Mouse (Mus musculus) liver, embryonic 16.5 days (tissue): ENCODE measurements around the gene Islr2. TPM values are rescaled to one million over a fixed set of nuclear protein-coding genes. Genes with fewer than 3 reads are reported as not detected.

ENCODE experiments used
- ATAC-seq: fragments of 200-750 bp; cut with Nextera tagmentation; 2 replicates; pipeline ENCODE4 v1.8.0; 2017; ENCODE audit warnings: low read depth, mild to moderate bottlenecking, moderate number of reproducible peaks, moderate library complexity
- H3K27ac ChIP-seq: fragments of 300-500 bp; sonication (generic); 2 replicates; pipeline ENCODE4 v1.5.1; 2014; ENCODE audit warnings: mild to moderate bottlenecking, low read length
- H3K27me3 ChIP-seq: fragments of 300-500 bp; sonication (generic); 2 replicates; pipeline ENCODE4 v1.6.1; 2014; ENCODE audit warnings: low read depth, low read length, mixed read lengths; ENCODE audit not compliant: control insufficient read depth, insufficient read depth
- H3K36me3 ChIP-seq: fragments of 300-500 bp; sonication (generic); 2 replicates; pipeline ENCODE4 v1.6.1; 2014; ENCODE audit warnings: mild to moderate bottlenecking; ENCODE audit not compliant: control insufficient read depth, insufficient read depth
- H3K4me1 ChIP-seq: fragments of 300-500 bp; sonication (generic); 2 replicates; pipeline ENCODE4 v1.6.1; 2014; ENCODE audit warnings: low read depth, low read length, mixed read lengths; ENCODE audit not compliant: control insufficient read depth
- H3K4me2 ChIP-seq: fragments of 300-500 bp; sonication (generic); 2 replicates; pipeline ENCODE4 v1.6.1; 2014; ENCODE audit warnings: low read depth, low read length, mixed read lengths
- H3K4me3 ChIP-seq: fragments of 300-500 bp; sonication (generic); 2 replicates; pipeline ENCODE4 v1.5.1; 2014; ENCODE audit warnings: low read depth, mild to moderate bottlenecking, low read length
- H3K9ac ChIP-seq: fragments of 300-500 bp; sonication (generic); 2 replicates; pipeline ENCODE4 v1.6.1; 2014; ENCODE audit warnings: low read depth, low read length
- H3K9me3 ChIP-seq: fragments of 300-500 bp; sonication (generic); replicated peaks from 2 replicates; pipeline ENCODE4 v1.6.1; 2016; ENCODE audit warnings: low read length; ENCODE audit not compliant: control insufficient read depth
- WGBS: fragments of 180-500 bp; shearing (Covaris S2); extraction: QIAGEN DNeasy Blood & Tissue Kit; methylation state at CpG from one replicate; pipeline ENCODE4 v1.1.7; 2014; ENCODE audit not compliant: insufficient replicate concordance; 5-methylcytosine and 5-hydroxymethylcytosine counted together
- polyA plus RNA-seq: library from polyadenylated mRNA; unstranded; fragments of >200 nt; fragmentation: Nextera tagmentation; extraction: Ambion mirVana; gene quantifications from 2 replicates; pipeline ENCODE4 v1.2.1, GENCODE M21; 2015

The Islr2 gene
- polyA plus RNA-seq, 1 experiment from 2014 or later = not detected

DNA sequence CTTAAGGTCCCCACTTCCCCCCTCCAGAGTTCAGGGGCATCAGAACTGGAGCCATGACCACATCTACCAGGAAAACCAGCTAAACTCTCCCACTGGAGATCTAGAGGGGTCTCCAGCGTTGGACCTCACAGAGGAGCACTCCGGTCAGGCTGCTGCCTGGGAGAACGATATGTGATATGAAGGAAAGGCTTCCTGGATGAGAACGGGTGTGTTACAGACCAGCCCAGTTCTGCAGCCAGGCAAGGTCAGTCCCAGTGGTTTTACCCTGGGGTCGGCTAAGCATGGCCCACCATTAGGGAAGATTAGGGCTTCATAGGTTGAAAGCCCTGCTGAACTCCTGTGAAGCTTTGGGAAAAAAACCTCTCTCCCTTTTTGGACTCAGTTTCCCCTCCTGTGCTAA lies 9.3 kb upstream of the Islr2 start:
- Histone ChIP-seq H3K4me1 (peaks cover 33% of the 10 kb centered on the region), H3K9me3 (no peaks in the 10 kb centered on the region), H3K27ac (peak overlapping the region; percentile 89), H3K36me3 (no peaks in the 10 kb centered on the region), H3K9ac (peak overlapping the region; percentile 58), H3K4me3 (peak overlapping the region; percentile 35), H3K27me3 (no peaks in the 10 kb centered on the region), H3K4me2 (peak overlapping the region; percentile 73)
- peak; percentile 58 for ATAC-seq
- WGBS = 30% methylated on average over 5 of the region's 5 CpGs

GRCm38 (mm10) chr9:58210304-58210627 lies 6.1 kb upstream of the Islr2 start:
- no peak overlapping the region for H3K9ac ChIP-seq
- H3K36me3 ChIP-seq = no peaks in the 10 kb centered on the region
- H3K4me3 ChIP-seq = no peak overlapping the region
- H3K4me2 ChIP-seq = no peak overlapping the region
- H3K27ac ChIP-seq = no peak overlapping the region
- H3K4me1 ChIP-seq = peaks cover 29% of the 10 kb centered on the region
- H3K9me3 ChIP-seq = no peaks in the 10 kb centered on the region
- peaks cover 16% of the 10 kb centered on the region for H3K27me3 ChIP-seq
- WGBS = 42% methylated on average over 2 of the region's 2 CpGs
- no peak for ATAC-seq

DNA sequence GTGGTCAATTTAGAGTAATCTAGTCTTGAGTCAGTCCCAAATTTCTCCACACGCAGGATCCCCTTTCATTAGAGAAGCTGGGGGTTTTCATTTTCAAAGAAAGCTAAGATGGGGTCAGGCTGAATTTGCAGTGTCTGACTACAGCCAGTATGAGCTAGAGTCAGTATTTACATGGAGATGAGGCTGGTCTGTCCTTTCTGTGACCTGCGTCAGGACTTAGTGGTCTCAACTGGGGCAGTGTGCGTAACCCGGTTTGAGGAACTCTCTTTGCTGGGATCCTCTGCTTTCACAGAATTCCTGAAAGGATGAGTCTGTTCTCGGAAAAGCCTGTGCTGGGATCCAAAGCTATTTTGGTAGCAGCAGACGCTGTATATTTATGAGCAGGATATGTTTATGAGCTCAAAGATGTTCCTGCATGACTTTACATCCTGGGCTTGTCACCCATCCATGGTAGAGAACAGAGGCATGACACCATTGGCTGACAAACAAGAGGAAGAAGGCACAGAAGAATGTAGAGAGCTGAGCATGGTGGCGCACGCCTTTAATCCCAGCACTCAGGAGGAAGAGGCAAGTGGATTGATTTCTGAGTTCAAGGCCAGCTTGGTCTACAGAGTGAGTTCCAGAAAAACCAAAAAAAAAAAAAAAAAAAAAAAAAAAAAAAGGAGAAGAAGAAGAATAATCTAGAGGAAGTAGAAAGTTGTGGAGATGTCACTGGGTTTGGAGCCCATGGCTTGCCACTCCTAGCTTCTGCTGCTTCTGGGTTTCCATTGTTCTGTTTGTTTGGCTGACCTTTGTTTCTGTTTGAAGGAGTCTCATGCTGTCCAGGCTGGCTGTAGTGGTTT lies 5.6 kb upstream of the Islr2 start:
- ATAC-seq = no peak
- H3K27ac ChIP-seq = no peak overlapping the region
- no peak overlapping the region for H3K4me3 ChIP-seq
- H3K4me1 ChIP-seq = peaks cover 23% of the 10 kb centered on the region
- peaks cover 22% of the 10 kb centered on the region for H3K27me3 ChIP-seq
- no peaks in the 10 kb centered on the region for H3K9me3 ChIP-seq
- no peaks in the 10 kb centered on the region for H3K36me3 ChIP-seq
- WGBS = 72% methylated on average over 8 of the region's 8 CpGs
- H3K4me2 ChIP-seq = no peak overlapping the region
- no peak overlapping the region for H3K9ac ChIP-seq

GRCm38 (mm10) chr9:58206013-58206412 lies 1.9 kb upstream of the Islr2 start:
- Histone ChIP-seq H3K36me3 (no peaks in the 10 kb centered on the region), H3K9me3 (no peaks in the 10 kb centered on the region), H3K9ac (no peak overlapping the region), H3K4me1 (peaks cover 8% of the 10 kb centered on the region), H3K27ac (no peak overlapping the region), H3K4me2 (no peak overlapping the region), H3K27me3 (peaks cover 58% of the 10 kb centered on the region), H3K4me3 (no peak overlapping the region)
- no peak for ATAC-seq
- 72% methylated on average over 7 of the region's 7 CpGs for WGBS

- H3K4me2 ChIP-seq = peak overlapping the region; percentile 58
- peaks cover 73% of the 10 kb centered on the region for H3K27me3 ChIP-seq
- H3K9me3 ChIP-seq = no peaks in the 10 kb centered on the region
- H3K4me1 ChIP-seq = peaks cover 4% of the 10 kb centered on the region
- ATAC-seq = peak; percentile 80
- H3K36me3 ChIP-seq = no peaks in the 10 kb centered on the region
- peak overlapping the region; percentile 49 for H3K9ac ChIP-seq
- no peak overlapping the region for H3K27ac ChIP-seq
- peak overlapping the region; percentile 60 for H3K4me3 ChIP-seq
- WGBS = 3% methylated on average over 18 of the region's 18 CpGs
Measured at GRCm38 (mm10) chr9:58204448-58205000, 405 bp upstream of the Islr2 start.

GRCm38 (mm10) chr9:58202676-58203453 lies 1.3 kb downstream of the Islr2 start:
- Histone ChIP-seq H3K4me1 (peaks cover 4% of the 10 kb centered on the region), H3K27me3 (peaks cover 90% of the 10 kb centered on the region), H3K4me2 (no peak overlapping the region), H3K9ac (no peak overlapping the region), H3K9me3 (no peaks in the 10 kb centered on the region), H3K4me3 (no peak overlapping the region), H3K36me3 (no peaks in the 10 kb centered on the region), H3K27ac (no peak overlapping the region)
- 5% methylated on average over 14 of the region's 14 CpGs for WGBS
- ATAC-seq = no peak

GRCm38 (mm10) chr9:58201861-58202549 lies 2.1 kb downstream of the Islr2 start:
- H3K4me1 ChIP-seq = peaks cover 4% of the 10 kb centered on the region
- H3K27ac ChIP-seq = no peak overlapping the region
- no peaks in the 10 kb centered on the region for H3K36me3 ChIP-seq
- H3K4me3 ChIP-seq = no peak overlapping the region
- H3K9ac ChIP-seq = no peak overlapping the region
- H3K27me3 ChIP-seq = peaks cover 95% of the 10 kb centered on the region
- ATAC-seq = no peak
- H3K9me3 ChIP-seq = no peaks in the 10 kb centered on the region
- 2% methylated on average over 37 of the region's 37 CpGs for WGBS
- H3K4me2 ChIP-seq = no peak overlapping the region

DNA sequence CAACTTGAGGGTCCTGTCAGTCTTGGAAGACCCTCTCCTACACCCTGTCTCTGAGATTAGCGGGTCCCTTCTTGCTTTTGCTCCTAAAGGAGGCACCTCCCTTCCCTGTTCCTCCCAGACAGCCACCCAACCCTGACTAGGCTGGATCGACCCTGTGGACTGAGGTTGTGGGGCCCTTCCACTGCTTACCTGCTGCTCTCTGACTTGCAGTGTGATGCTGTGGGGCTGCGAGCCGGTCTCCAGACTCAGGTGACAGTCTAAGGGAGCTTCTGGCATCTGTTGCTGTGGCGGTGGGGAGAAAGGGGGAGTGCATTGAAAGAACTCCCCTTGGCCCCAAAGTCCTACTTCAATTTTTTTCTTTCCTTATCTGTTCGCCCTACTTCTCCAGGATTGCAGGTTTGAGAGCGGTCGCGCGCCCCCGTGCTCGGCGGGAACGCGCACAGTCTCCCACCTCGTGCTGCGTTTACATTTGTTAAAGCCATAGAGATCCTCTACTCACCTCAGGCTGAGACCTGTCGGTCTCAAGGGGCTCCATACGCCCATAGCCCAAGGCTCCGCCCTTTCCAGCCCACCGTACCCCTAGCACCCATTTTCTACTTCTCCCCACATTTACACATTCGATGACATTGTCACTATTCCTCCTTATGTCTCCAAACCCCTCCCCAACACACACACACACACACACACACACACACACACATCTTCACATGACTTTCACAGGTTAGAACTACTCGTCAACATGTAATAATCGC lies 2.9 kb downstream of the Islr2 start:
- H3K4me3 ChIP-seq = no peak overlapping the region
- H3K4me1 ChIP-seq = peaks cover 4% of the 10 kb centered on the region
- no peaks in the 10 kb centered on the region for H3K36me3 ChIP-seq
- H3K27me3 ChIP-seq = peaks cover 97% of the 10 kb centered on the region
- no peak for ATAC-seq
- WGBS = 4% methylated on average over 24 of the region's 24 CpGs
- no peak overlapping the region for H3K4me2 ChIP-seq
- no peak overlapping the region for H3K27ac ChIP-seq
- H3K9me3 ChIP-seq = no peaks in the 10 kb centered on the region
- no peak overlapping the region for H3K9ac ChIP-seq
